19 mouse cellular contexts compared by ENCODE assay signal in genomic region chr17:50185616-50186015, GRCm38 (mm10). TPM values are rescaled to one million over a fixed set of nuclear protein-coding genes. Genes with fewer than 3 reads are reported as not detected.
DNase-seq lines count a peak whose midpoint lies in the region; ATAC-seq and TF ChIP-seq lines count a peak whose summit lies in the region.
"Had no signal": no experiment of that assay in that cellular context is flagged by ENCODE, and none has a peak within 500 bp of the region (broad histone marks: within the 10 kb centered on the region; RNA-seq: fewer than 3 reads in every experiment).

No protein-coding gene starts in this region.

- no peak overlapping the region for H3K4me3 ChIP-seq in heart, adult 2 months
- H3K4me3 ChIP-seq in intestine, embryonic 15.5 days (replicated peaks): no peak overlapping the region
- H3K4me3 ChIP-seq: forebrain, embryonic 13.5 days; heart, embryonic 13.5 days; left cerebral cortex, adult 2 months; limb, embryonic 12.5 days; liver, embryonic 13.5 days; megakaryocyte, embryonic 14.5 days; neural tube, embryonic 13.5 days had no signal

- intact Hi-C loops in heart, adult 2 months (cut with DNase I): loop anchor here (5.0 kb wide), 1 partner anchor 63 kb away; no protein-coding TSS in a partner anchor

- no peaks in the 10 kb centered on the region for H3K27me3 ChIP-seq in heart, adult 2 months (ENCODE audit: control insufficient read depth, insufficient read depth, low read length)
- H3K27me3 ChIP-seq in intestine, embryonic 15.5 days (replicated peaks): peaks cover 14% of the 10 kb centered on the region
- H3K27me3 ChIP-seq: heart, embryonic 13.5 days had no signal

- WGBS in heart, adult 2 months: 54% methylated on average over 5 of the region's 5 CpGs
- 82% methylated on average over 5 of the region's 5 CpGs for WGBS in intestine, embryonic 15.5 days

- peaks cover 27% of the 10 kb centered on the region for H3K36me3 ChIP-seq in heart, adult 2 months (ENCODE audit: control insufficient read depth, insufficient read depth, low read length)
- no peaks in the 10 kb centered on the region for H3K36me3 ChIP-seq in intestine, embryonic 15.5 days
- H3K36me3 ChIP-seq: heart, embryonic 13.5 days; limb, embryonic 12.5 days; liver, embryonic 13.5 days; neural tube, embryonic 13.5 days had no signal

- H3K9ac ChIP-seq in heart, adult 2 months (ENCODE audit: low read depth, low read length): no peak overlapping the region
- no peak overlapping the region for H3K9ac ChIP-seq in intestine, embryonic 15.5 days
- H3K9ac ChIP-seq: forebrain, embryonic 13.5 days; heart, embryonic 13.5 days; limb, embryonic 12.5 days; liver, embryonic 13.5 days; neural tube, embryonic 13.5 days had no signal

- TF ChIP-seq CTCF in heart, adult 2 months (IDR thresholded peaks at IDR 0.05): no peak

- ATAC-seq in granulocyte monocyte progenitor cell, adult 5-6 weeks (replicated peaks; ENCODE audit: poor library complexity, severe bottlenecking): no peak
- no peak for ATAC-seq in intestine, embryonic 15.5 days
- ATAC-seq: forebrain, embryonic 13.5 days; hindbrain, postnatal 0 days had no signal

- H3K4me1 ChIP-seq in heart, adult 2 months (ENCODE audit: control insufficient read depth, insufficient read depth, low read length): peaks cover 34% of the 10 kb centered on the region
- peaks cover 7% of the 10 kb centered on the region; the same call in 1 of the 2 replicates for H3K4me1 ChIP-seq in intestine, embryonic 15.5 days (replicated peaks)

- no peak for TF ChIP-seq EP300 in heart, adult 2 months (IDR thresholded peaks at IDR 0.05; ENCODE audit: insufficient read depth, low read depth, low read length)

- H3K9me3 ChIP-seq in intestine, embryonic 15.5 days: no peaks in the 10 kb centered on the region
- H3K9me3 ChIP-seq: forebrain, embryonic 13.5 days; heart, embryonic 13.5 days; limb, embryonic 12.5 days; liver, embryonic 13.5 days; megakaryocyte, embryonic 14.5 days; neural tube, embryonic 13.5 days had no signal

- TF ChIP-seq POLR2A in heart, adult 2 months (IDR thresholded peaks at IDR 0.05; ENCODE audit: insufficient read depth, low read depth, low read length): no peak

- H3K27ac ChIP-seq in heart, adult 2 months: peak overlapping the region; percentile 29
- no peak overlapping the region for H3K27ac ChIP-seq in intestine, embryonic 15.5 days
- H3K27ac ChIP-seq: forebrain, embryonic 13.5 days; heart, embryonic 13.5 days; hindbrain, postnatal 0 days; left cerebral cortex, adult 2 months; limb, embryonic 12.5 days; liver, embryonic 13.5 days had no signal

- H3K79me2 ChIP-seq in heart, adult 2 months (replicated peaks; ENCODE audit: control insufficient read depth, insufficient read depth, low read length): peaks cover 17% of the 10 kb centered on the region

- no peak overlapping the region for H3K4me2 ChIP-seq in intestine, embryonic 15.5 days (replicated peaks)
- H3K4me2 ChIP-seq: forebrain, embryonic 13.5 days; heart, embryonic 13.5 days; limb, embryonic 12.5 days; liver, embryonic 13.5 days; neural tube, embryonic 13.5 days had no signal

- DNase-seq in heart, adult 2 months: no peak
- no peak for DNase-seq in heart, adult 8-10 months (ENCODE audit: low spot score)
- DNase-seq in spleen, postnatal 36 days (ENCODE audit: low spot score in 2 of 2): peak; percentile 48 to 56
- no peak for DNase-seq in spleen, postnatal 4 days (ENCODE audit: low spot score in 2 of 2)
- peak; percentile 69 for DNase-seq in naive thymus-derived CD4-positive, alpha-beta T cell, adult 2 months (ENCODE audit: low read depth)
- peak; percentile 45 for DNase-seq in thymus, postnatal 4 days
- DNase-seq: adrenal gland, adult 2 months; cerebellum, adult 11-12 months; cerebellum, postnatal 25 days; liver, embryonic 13.5 days had no signal

RNA-seq across cellular contexts. Expression of gene Rftn1, which starts 4.9 kb away (rescaled TPM):
- total RNA-seq in heart, adult 2 months (2021): 10 to 100 TPM; 49.4 to 50.5 TPM
- 41.5 and 46.2 TPM in 2 replicates for polyA plus RNA-seq in heart, adult 2 months (2012; rRNA removed)
- total RNA-seq in heart, adult 8-10 months (2022): 10 to 100 TPM; 45.4 to 54.7 (median 50.4) TPM
- 9.8 and 25.8 TPM in 2 replicates for total RNA-seq in granulocyte monocyte progenitor cell, adult 5-6 weeks (2014; fragmentation: Nextera tagmentation)
- 26.4 and 32.4 TPM in 2 replicates for total RNA-seq in granulocyte monocyte progenitor cell, adult 5-6 weeks (2017)
- polyA plus RNA-seq in intestine, embryonic 15.5 days (2015; fragmentation: Nextera tagmentation; extraction: Ambion mirVana): 10.1 and 10.5 TPM in 2 replicates

Comparison
In these comparisons a context has a peak if more than half of its experiments do, and no peak if none do; other contexts are left out.
1. DNase-seq: peak in spleen, postnatal 36 days (2 of 2), naive thymus-derived CD4-positive, alpha-beta T cell, adult 2 months (single experiment) and thymus, postnatal 4 days (single experiment); none in heart, adult 2 months (0 of 2), heart, adult 8-10 months (single experiment) and spleen, postnatal 4 days (0 of 2).